Mouse (Mus musculus): ENCODE measurements around the gene H2al1d. TPM values are rescaled to one million over a fixed set of nuclear protein-coding genes. Genes with fewer than 3 reads are reported as not detected.

Gene H2al1d
- polyA plus RNA-seq, 3 experiments from 2014 or later: not detected

Other genes with a start within 250 kb of the H2al1d start
- not detected for gene H2al1a, start 9.6 kb upstream of the H2al1d start, polyA plus RNA-seq (2017; shearing (Covaris generic))
- gene H2al1b, start 6.4 kb upstream of the H2al1d start, polyA plus RNA-seq (2017; shearing (Covaris generic)): not detected
- gene H2al1c, start 3.2 kb upstream of the H2al1d start, polyA plus RNA-seq (2017; shearing (Covaris generic)): not detected
- not detected for gene H2al1e, start 3.1 kb downstream of the H2al1d start, polyA plus RNA-seq (2017; shearing (Covaris generic))
- gene H2al1f, start 6.3 kb downstream of the H2al1d start, polyA plus RNA-seq (2017; shearing (Covaris generic)): not detected
- gene H2al1g, start 9.4 kb downstream of the H2al1d start, polyA plus RNA-seq (2017; shearing (Covaris generic)): not detected
- gene H2al1h, start 12.7 kb downstream of the H2al1d start, polyA plus RNA-seq (2017; shearing (Covaris generic)): not detected
- not detected for gene H2al1i, start 15.8 kb downstream of the H2al1d start, polyA plus RNA-seq (2017; shearing (Covaris generic))
- gene H2al1j, start 19.0 kb downstream of the H2al1d start, polyA plus RNA-seq (2017; shearing (Covaris generic)): not detected